Mouse (Mus musculus): ENCODE measurements at regions not wholly inside any gene's neighbourhood (a gene's known extent, or its start where the extent isn't known, plus 50 kb on each side); places are given as distances from the start of the nearest gene placed in this dataset.

GRCm38 (mm10) chr3:151329801-151330200, 107.9 kb upstream of the Adgrl4 start:
- DNase-seq (ENCODE audit: low spot score), result no peak
- H3K27me3 ChIP-seq (ENCODE audit: insufficient read depth, low read length), result no peaks in the 10 kb centered on the region
- no peaks in the 10 kb centered on the region for H3K9me3 ChIP-seq (replicated peaks; ENCODE audit: low read length)
- no peak overlapping the region for H3K27ac ChIP-seq
- H3K4me2 ChIP-seq (ENCODE audit: low read length), result no peak overlapping the region
- 81% methylated on average over 4 of the region's 4 CpGs for WGBS
- ATAC-seq (replicated peaks; ENCODE audit: low FRiP score, low read depth), result no peak
- no peak for TF ChIP-seq CTCF (IDR thresholded peaks at IDR 0.05; ENCODE audit: low read depth)
- no peaks in the 10 kb centered on the region for H3K4me1 ChIP-seq (replicated peaks; ENCODE audit: insufficient read depth, low read length)
- no peak overlapping the region for H3K4me3 ChIP-seq (replicated peaks; ENCODE audit: low read depth, low read length)
- no peak overlapping the region for H3K9ac ChIP-seq (ENCODE audit: low read depth, low read length)
- no peaks in the 10 kb centered on the region for H3K36me3 ChIP-seq (ENCODE audit: insufficient read depth, low read length)

DNA sequence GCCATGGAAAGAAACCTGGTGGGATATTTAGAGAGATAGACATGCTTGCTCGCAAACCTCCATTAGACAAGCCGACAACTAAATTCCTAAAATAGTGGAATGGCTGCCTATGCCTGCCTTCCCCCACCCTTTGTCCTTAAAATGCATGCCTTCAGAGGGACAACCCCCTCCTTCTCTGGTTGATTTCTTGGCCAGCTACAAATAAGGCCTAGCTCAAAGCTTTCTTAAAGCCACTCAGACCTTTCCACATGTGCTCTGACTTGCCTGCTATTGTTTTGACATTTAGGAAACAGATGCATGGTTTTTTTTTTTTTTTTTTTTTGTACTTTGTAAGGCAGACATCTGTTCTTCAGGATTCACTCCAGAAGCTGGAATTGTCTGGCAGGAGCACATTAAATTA, 105.8 kb upstream of the Adgrl4 start:
- DNase-seq (ENCODE audit: low spot score) (peak; percentile 19), ATAC-seq (replicated peaks; ENCODE audit: low FRiP score, low read depth) (no peak)
- Histone ChIP-seq H3K27ac (no peak overlapping the region), H3K36me3 (ENCODE audit: insufficient read depth, low read length) (no peaks in the 10 kb centered on the region), H3K4me3 (replicated peaks; ENCODE audit: low read depth, low read length) (no peak overlapping the region), H3K4me1 (replicated peaks; ENCODE audit: insufficient read depth, low read length) (no peaks in the 10 kb centered on the region), H3K9ac (ENCODE audit: low read depth, low read length) (no peak overlapping the region), H3K27me3 (ENCODE audit: insufficient read depth, low read length) (no peaks in the 10 kb centered on the region), H3K4me2 (ENCODE audit: low read length) (no peak overlapping the region), H3K9me3 (replicated peaks; ENCODE audit: low read length) (no peaks in the 10 kb centered on the region)
- no peak for TF ChIP-seq CTCF (IDR thresholded peaks at IDR 0.05; ENCODE audit: low read depth)
- 61% methylated on average over 2 of the region's 2 CpGs for WGBS

- Histone ChIP-seq H3K36me3 (ENCODE audit: insufficient read depth, low read length) (no peaks in the 10 kb centered on the region), H3K9me3 (replicated peaks; ENCODE audit: low read length) (no peaks in the 10 kb centered on the region), H3K27ac (no peak overlapping the region), H3K27me3 (ENCODE audit: insufficient read depth, low read length) (no peaks in the 10 kb centered on the region), H3K9ac (ENCODE audit: low read depth, low read length) (no peak overlapping the region), H3K4me1 (replicated peaks; ENCODE audit: insufficient read depth, low read length) (no peaks in the 10 kb centered on the region), H3K4me2 (ENCODE audit: low read length) (no peak overlapping the region), H3K4me3 (replicated peaks; ENCODE audit: low read depth, low read length) (no peak overlapping the region)
- no peak for DNase-seq (ENCODE audit: low spot score)
- ATAC-seq (replicated peaks; ENCODE audit: low FRiP score, low read depth), result no peak
- WGBS, result 68% methylated on average over 1 of the region's 1 CpGs
- no peak for TF ChIP-seq CTCF (IDR thresholded peaks at IDR 0.05; ENCODE audit: low read depth)
These were observed 105.4 kb upstream of the Adgrl4 start for GRCm38 (mm10) chr3:151332317-151332687.

DNA sequence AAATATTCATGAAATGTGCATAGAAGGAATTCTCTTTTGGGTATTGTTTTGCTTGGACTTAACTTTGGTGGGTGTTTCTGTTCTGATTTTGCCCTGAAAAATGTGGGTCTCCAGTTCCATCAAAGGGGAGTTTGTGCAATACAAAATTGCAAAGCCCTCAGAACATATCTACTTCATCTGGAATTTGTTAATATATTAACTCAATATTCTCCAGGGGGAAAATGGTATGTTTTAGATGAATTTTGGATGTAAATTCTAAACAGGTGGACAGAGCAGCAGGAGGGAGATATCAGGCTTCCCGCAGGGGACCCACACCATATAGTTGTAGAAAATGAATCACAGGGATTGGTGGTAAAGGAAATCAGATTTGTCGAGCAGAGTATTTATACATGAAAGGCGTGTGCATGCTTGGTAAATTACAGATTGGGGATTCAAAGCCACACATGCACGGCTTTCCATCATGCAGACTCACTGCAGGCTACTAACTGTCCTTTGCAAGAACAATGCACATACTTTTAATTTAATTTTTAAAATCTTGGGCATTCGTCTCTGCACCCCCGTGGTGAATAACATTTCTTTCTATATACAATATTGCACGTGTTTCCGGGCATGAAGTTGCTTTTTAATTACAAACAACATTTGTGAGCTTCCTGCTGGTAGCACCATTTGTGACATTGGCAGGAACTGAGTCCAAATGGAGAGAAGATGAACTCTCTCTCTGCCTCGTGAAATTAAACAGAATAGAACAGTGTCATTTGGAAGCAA, 104.8 kb upstream of the Adgrl4 start:
- H3K4me1 ChIP-seq (replicated peaks; ENCODE audit: insufficient read depth, low read length), result no peaks in the 10 kb centered on the region
- DNase-seq (ENCODE audit: low spot score) (no peak), ATAC-seq (replicated peaks; ENCODE audit: low FRiP score, low read depth) (no peak)
- H3K27me3 ChIP-seq (ENCODE audit: insufficient read depth, low read length), result no peaks in the 10 kb centered on the region
- H3K4me2 ChIP-seq (ENCODE audit: low read length), result no peak overlapping the region
- H3K9me3 ChIP-seq (replicated peaks; ENCODE audit: low read length), result no peaks in the 10 kb centered on the region
- no peak overlapping the region for H3K9ac ChIP-seq (ENCODE audit: low read depth, low read length)
- H3K36me3 ChIP-seq (ENCODE audit: insufficient read depth, low read length), result no peaks in the 10 kb centered on the region
- TF ChIP-seq CTCF (IDR thresholded peaks at IDR 0.05; ENCODE audit: low read depth), result no peak
- no peak overlapping the region for H3K27ac ChIP-seq
- 67% methylated on average over 9 of the region's 9 CpGs for WGBS
- no peak overlapping the region for H3K4me3 ChIP-seq (replicated peaks; ENCODE audit: low read depth, low read length)

- H3K4me1 ChIP-seq (replicated peaks; ENCODE audit: insufficient read depth, low read length), result no peaks in the 10 kb centered on the region
- H3K36me3 ChIP-seq (ENCODE audit: insufficient read depth, low read length), result no peaks in the 10 kb centered on the region
- no peak overlapping the region for H3K4me3 ChIP-seq (replicated peaks; ENCODE audit: low read depth, low read length)
- H3K4me2 ChIP-seq (ENCODE audit: low read length), result no peak overlapping the region
- H3K27me3 ChIP-seq (ENCODE audit: insufficient read depth, low read length), result no peaks in the 10 kb centered on the region
- no peak for ATAC-seq (replicated peaks; ENCODE audit: low FRiP score, low read depth)
- no peak for TF ChIP-seq CTCF (IDR thresholded peaks at IDR 0.05; ENCODE audit: low read depth)
- no peak overlapping the region for H3K27ac ChIP-seq
- no peak overlapping the region for H3K9ac ChIP-seq (ENCODE audit: low read depth, low read length)
- no peaks in the 10 kb centered on the region for H3K9me3 ChIP-seq (replicated peaks; ENCODE audit: low read length)
- 52% methylated on average over 6 of the region's 6 CpGs for WGBS
- no peak for DNase-seq (ENCODE audit: low spot score)
These were observed 103.8 kb upstream of the Adgrl4 start for GRCm38 (mm10) chr3:151333867-151334341.

DNA sequence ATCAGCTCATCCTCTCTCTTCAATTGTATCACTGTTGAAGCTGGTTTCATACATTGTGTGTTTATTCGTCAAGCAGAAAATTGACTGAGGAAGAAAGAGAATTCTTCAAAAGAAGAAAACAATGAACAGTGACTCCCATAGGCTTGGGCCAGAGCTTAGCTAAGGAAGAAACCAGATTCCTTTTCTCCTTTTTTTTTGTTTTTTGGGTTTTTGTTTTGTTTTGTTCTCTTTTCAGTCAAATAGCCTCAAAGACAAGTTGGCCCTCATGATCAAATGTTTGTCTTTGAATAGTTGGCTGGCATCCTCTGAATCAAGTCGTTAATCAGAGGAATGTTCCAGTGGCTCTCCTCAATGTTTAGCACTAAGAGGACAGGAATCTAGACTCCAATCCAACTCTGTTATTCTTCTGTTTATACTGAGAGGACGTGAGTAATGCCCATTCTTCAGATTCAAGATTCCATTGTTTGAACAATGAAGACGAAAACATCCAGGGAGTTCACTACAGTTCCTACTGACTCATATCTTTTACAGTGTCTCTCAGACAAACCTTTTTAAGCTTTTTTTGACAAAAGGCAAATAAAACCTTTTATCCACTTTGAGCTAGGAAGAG, 86.1 kb upstream of the Adgrl4 start:
- Histone ChIP-seq H3K4me1 (replicated peaks; ENCODE audit: insufficient read depth, low read length) (no peaks in the 10 kb centered on the region), H3K36me3 (ENCODE audit: insufficient read depth, low read length) (no peaks in the 10 kb centered on the region), H3K9me3 (replicated peaks; ENCODE audit: low read length) (no peaks in the 10 kb centered on the region), H3K27me3 (ENCODE audit: insufficient read depth, low read length) (no peaks in the 10 kb centered on the region), H3K4me2 (ENCODE audit: low read length) (no peak overlapping the region), H3K4me3 (replicated peaks; ENCODE audit: low read depth, low read length) (no peak overlapping the region), H3K27ac (no peak overlapping the region), H3K9ac (ENCODE audit: low read depth, low read length) (no peak overlapping the region)
- peak; percentile 7 for DNase-seq (ENCODE audit: low spot score)
- no peak for ATAC-seq (replicated peaks; ENCODE audit: low FRiP score, low read depth)
- WGBS, result 61% methylated on average over 4 of the region's 4 CpGs
- TF ChIP-seq CTCF (IDR thresholded peaks at IDR 0.05; ENCODE audit: low read depth), result no peak
